Mouse (Mus musculus) neutrophil, adult 5-6 weeks (primary cell): Measurements from ENCODE around the gene Kank3. TPM values are rescaled to one million over a fixed set of nuclear protein-coding genes. Genes with fewer than 3 reads are reported as not detected.

Experiments
- ATAC-seq: fragments of 151-379, 151-347 bp; 2 replicates; pipeline ENCODE4 v1.8.0; 2017; ENCODE audit warnings: mild to moderate bottlenecking, moderate TSS enrichment; ENCODE audit not compliant: insufficient number of reproducible peaks, poor library complexity, low FRiP score, severe bottlenecking; ENCODE audit errors: extremely low read depth
- total RNA-seq: library from RNA; stranded (forward); fragments of 200-1000 nt; gene quantifications from 2 replicates; pipeline ENCODE4 v1.2.3, GENCODE M21; 2017

Gene Kank3
- total RNA-seq, 1 experiment from 2014 or later: 4.0 TPM

DNA sequence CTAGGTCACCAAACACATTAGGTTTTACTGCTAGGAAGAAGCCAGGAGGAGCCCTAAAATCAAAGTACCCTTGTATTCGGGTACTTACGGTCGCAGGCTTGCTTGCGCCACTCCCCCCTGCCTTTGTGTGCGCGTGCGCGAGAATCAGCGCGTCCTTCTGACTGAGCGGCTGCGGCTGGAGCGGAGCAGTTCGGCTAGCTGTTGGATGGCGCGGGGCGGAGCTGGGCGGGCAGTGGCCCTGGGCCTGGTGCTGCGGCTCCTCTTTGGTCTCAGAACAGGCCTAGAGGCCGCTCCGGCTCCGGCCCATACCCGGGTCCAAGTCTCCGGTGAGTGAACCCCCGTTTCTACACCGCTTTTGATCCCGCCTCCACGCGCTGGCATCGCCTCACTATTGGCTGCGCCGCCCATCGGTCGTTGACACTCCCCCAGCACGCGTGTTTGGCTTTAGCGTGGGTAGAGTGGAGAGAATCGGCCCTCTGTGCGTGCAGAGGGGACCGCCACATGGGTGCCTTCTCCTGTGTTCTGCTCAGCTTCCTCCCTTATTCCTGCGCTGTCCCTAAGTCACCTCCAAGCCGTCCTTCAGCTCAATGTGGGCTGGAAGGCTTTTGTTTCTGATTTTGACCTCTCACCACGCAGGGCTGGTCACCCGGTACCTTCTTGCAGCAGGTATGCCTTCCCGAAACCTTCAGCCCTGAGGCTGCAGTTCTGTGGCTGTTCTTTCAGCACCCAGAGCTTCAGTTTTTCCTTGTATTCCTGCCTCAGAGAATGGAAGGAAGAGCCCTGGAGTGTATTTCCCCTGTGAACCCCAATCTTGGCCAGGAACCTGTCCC lies 32.9 kb downstream of the Kank3 start, which contains the start of gene Cd320:
TSS of gene Cd320 (plus strand) at position 126 of the 830 bp plus-strand sequence.
- ATAC-seq: peak; percentile 88

DNA sequence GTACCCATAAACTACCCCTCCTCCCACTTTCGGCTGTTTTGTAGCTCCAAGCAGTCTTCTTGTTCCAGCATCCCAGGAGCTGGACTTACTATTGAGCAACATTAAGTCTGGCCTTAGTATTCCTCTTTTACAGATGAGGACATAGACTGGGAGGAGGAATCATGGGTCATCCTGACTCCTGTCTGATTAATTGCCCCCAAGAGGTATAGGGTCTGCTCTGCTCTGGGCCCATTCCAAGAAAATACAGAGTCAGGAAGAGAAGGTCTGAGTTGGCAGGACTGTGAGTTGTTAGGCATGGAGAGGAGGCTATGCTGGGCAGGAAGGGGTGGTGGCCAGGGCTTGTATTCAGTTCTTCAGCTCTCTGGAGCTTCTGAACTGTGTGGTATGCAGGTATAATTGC lies 33.9 kb downstream of the Kank3 start:
- no peak for ATAC-seq

DNA sequence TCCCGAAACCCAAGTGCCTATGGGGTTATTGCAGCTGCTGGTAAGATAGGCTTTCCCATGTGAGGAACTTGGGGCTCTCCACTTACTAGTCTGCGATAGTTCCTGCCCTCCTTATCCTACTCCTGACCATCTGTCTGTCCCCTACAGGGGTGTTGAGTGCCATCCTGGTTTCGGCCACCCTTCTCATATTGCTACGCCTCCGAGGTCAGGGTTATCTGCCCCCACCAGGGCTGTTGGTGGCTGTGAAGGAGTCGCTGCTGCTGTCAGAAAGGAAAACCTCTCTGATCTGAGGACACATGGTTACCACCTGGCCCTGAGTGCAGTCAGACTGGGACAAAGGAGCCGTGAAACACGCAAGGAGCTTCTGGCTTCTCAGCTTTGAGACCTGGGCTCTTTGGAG lies 37.8 kb downstream of the Kank3 start:
- ATAC-seq: no peak

DNA sequence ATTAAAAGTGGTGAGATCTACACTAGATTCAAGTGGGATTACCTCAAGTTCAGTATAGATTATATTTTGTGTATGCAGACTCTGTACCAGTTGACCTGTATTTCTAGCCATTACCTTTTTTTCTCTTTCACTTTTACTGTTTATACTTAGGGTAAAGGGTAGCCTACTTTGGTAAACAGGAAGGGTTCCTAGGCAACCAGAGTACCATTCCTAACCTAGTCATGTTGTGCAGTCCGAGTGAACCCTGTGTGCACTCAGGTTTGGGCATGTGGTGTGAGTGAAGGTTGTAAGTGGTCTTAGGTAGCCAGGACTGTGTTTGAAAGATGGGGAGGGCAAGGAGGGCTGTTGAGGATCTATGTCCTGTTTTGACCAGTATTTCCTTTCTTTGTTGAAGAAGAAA lies 41.0 kb downstream of the Kank3 start:
- no peak for ATAC-seq

DNA sequence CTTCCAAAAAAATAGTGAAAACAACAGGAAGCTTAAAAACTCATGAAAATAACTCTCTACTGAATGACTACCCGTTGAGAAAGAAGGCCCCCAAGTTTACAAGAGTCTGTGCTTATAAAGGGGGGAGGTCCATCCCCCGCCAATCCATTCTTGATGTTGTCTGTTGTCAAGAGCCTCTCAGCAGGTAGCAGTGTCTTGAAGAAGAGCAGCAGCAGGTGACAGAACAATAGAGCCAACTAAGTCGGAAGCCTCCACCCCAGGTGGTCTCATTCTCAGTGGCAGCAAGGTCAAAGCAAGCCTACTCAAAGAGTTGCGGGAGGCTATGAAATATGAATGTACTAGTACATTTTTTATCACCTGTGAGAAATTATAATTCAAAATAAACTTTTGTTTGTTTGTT lies 47.5 kb downstream of the Kank3 start:
- no peak for ATAC-seq

DNA sequence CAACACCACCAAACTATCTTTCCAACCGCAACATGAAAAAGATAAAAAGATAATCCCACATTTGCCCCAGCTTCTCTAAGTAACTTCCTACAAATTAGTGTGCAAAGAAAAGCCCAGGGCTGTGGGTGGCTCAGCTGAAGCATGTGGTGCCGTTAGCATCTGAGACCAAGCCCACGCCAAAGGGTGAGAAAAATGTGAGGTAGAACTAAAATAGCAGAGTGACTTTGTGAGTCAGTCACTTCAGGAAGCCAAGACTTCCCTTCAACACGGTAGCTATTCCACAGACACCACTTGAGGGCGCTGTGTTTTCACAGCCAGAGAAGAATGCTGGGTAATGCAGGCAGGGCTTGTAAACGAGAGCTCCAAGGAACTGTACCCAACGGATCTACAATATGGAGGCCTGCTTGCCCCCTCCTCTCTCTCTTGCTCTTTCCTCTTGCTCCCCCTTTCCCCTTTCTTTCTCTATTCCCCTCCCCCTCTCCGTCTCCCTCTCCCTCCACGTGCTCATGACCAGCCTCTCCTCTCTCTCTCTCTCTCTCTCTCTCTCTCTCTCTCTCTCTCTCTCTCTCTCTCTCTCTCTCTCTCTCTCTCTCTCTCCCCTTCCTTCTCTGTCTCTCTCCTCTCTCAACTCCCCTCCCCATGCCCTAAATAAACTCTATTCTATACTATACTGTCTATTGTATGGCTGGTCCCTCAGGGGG lies 55.2 kb downstream of the Kank3 start:
- ATAC-seq: peak; percentile 90

Other genes starting within 250 kb of the Kank3 start
- gene Zfp414, start 181.4 kb upstream of the Kank3 start, total RNA-seq: 35.3 and 40.5 TPM in 2 replicates
- gene Pram1, start 172.5 kb upstream of the Kank3 start, total RNA-seq: 64.7 and 68.6 TPM in 2 replicates
- gene Hnrnpm, start 123.7 kb upstream of the Kank3 start, total RNA-seq: 247 and 353 TPM in 2 replicates
- 62.6 and 68.3 TPM in 2 replicates for gene March2, start 91.8 kb upstream of the Kank3 start, total RNA-seq
- 33.9 and 50.0 TPM in 2 replicates for gene Rab11b, start 50.0 kb upstream of the Kank3 start, total RNA-seq
- 2.3 TPM in 1 of 2 replicates, not detected in the other for gene Angptl4, start 28.7 kb upstream of the Kank3 start, total RNA-seq
- 701 and 811 TPM in 2 replicates for gene Rps28, start 14.0 kb downstream of the Kank3 start, total RNA-seq
- 138 and 155 TPM in 2 replicates for gene Ndufa7, start 14.1 kb downstream of the Kank3 start, total RNA-seq
- 1.6 and 2.9 TPM in 2 replicates for gene Cd320, start 32.6 kb downstream of the Kank3 start, total RNA-seq
- gene Gm7029, start 63.3 kb downstream of the Kank3 start, total RNA-seq: not detected in 2 replicates
- 0.86 and 3.0 TPM in 2 replicates for gene Kifc1, start 80.1 kb downstream of the Kank3 start, total RNA-seq
- 0.93 TPM in 1 of 2 replicates, not detected in the other for gene Platr17, start 94.6 kb downstream of the Kank3 start, total RNA-seq
- 74.4 and 81.8 TPM in 2 replicates for gene Daxx, start 98.9 kb downstream of the Kank3 start, total RNA-seq
- gene Tapbp, start 105.4 kb downstream of the Kank3 start, total RNA-seq: 198 and 225 TPM in 2 replicates
- gene Zbtb22, start 105.4 kb downstream of the Kank3 start, total RNA-seq: 39.3 and 41.3 TPM in 2 replicates
- 146 and 180 TPM in 2 replicates for gene Rgl2, start 119.0 kb downstream of the Kank3 start, total RNA-seq
- 63.5 and 71.6 TPM in 2 replicates for gene Pfdn6, start 129.8 kb downstream of the Kank3 start, total RNA-seq
- gene Wdr46, start 130.1 kb downstream of the Kank3 start, total RNA-seq: 16.1 and 24.2 TPM in 2 replicates
- gene B3galt4, start 141.0 kb downstream of the Kank3 start, total RNA-seq: 7.1 and 7.7 TPM in 2 replicates
- gene Vps52, start 145.3 kb downstream of the Kank3 start, total RNA-seq: 31.5 and 40.8 TPM in 2 replicates
- gene Rps18, start 145.5 kb downstream of the Kank3 start, total RNA-seq: 780 and 810 TPM in 2 replicates
- 1,803 and 2,030 TPM in 2 replicates for gene H2-K1, start 189.8 kb downstream of the Kank3 start, total RNA-seq
- 14.8 and 24.3 TPM in 2 replicates for gene Ring1, start 214.2 kb downstream of the Kank3 start, total RNA-seq
- gene H2-Ke6, start 217.5 kb downstream of the Kank3 start, total RNA-seq: 89.7 and 114 TPM in 2 replicates
- 65.5 and 69.1 TPM in 2 replicates for gene Slc39a7, start 221.2 kb downstream of the Kank3 start, total RNA-seq
- gene Rxrb, start 221.3 kb downstream of the Kank3 start, total RNA-seq: 65.3 and 70.2 TPM in 2 replicates
- 10.4 and 13.0 TPM in 2 replicates for gene Col11a2, start 228.9 kb downstream of the Kank3 start, total RNA-seq